Mouse (Mus musculus): ENCODE measurements around the gene Ankrd11.

GRCm38 (mm10) chr8:122961458-122961857, 80.6 kb downstream of the Ankrd11 start:
- TF ChIP-seq POLR2A (IDR thresholded peaks at IDR 0.05; ENCODE audit: borderline replicate concordance, low read depth, low read length) = no peak
- TF ChIP-seq CTCF (IDR thresholded peaks at IDR 0.05; ENCODE audit: low read depth, low read length) = no peak
